Mouse (Mus musculus) small intestine, adult 2 months (tissue): ENCODE data around the gene Dop1b.

ENCODE experiments used
- CTCF ChIP-seq: fragments of 200-500 bp; IDR thresholded peaks from 2 replicates; pipeline ENCODE4 v1.5.1; 2012; ENCODE audit warnings: low read depth, mild to moderate bottlenecking, control low read depth, inconsistent platforms, low read length, moderate library complexity, mixed read lengths; ENCODE audit not compliant: insufficient replicate concordance, insufficient read length; ENCODE audit errors: extremely low read depth
- POLR2A ChIP-seq: fragments of 200-500 bp; IDR thresholded peaks from 2 replicates; pipeline ENCODE4 v1.6.1; 2012; ENCODE audit warnings: low read depth, mild to moderate bottlenecking, control low read depth, inconsistent platforms, low read length, moderate library complexity

DNA sequence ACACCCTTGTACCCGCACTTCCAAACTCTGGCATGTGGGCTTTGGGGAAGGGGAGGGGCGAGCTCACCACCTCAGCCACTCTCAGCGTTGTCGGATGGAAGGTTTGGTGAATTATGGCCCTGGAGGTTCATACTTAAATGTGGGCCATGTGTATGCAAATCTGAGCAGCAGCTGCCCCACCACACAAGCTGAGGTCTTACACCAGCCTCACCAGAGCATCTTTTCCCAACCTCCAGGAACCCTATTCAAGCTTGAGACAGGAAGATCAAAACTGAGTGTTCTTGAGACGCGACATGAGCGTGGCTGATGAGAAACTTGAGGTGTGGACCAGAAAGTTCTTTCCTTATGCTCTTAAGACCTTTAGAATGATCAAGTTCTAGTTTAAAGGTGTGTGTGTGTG lies 27.3 kb upstream of the Dop1b start:
- no peak for TF ChIP-seq CTCF
- no peak for TF ChIP-seq POLR2A
